Mouse (Mus musculus) heart, adult 11 months (tissue): ENCODE data around the gene Usp22.

Experiments used
- DNase-seq: peaks from one replicate; pipeline ENCODE4 v3.0.0; 2022

The Usp22 gene

GRCm38 (mm10) chr11:61174821-61175658 is at the start of gene Usp22:
Gene Usp22 (minus strand): TSS chr11:61175055.
- DNase-seq, result peak; percentile 100

- peak; percentile 93 for DNase-seq
Measured at GRCm38 (mm10) chr11:61224234-61224744, 49.4 kb upstream of the Usp22 start.

- DNase-seq, result peak; percentile 95
Measured at GRCm38 (mm10) chr11:61222971-61223745, 48.3 kb upstream of the Usp22 start.

GRCm38 (mm10) chr11:61222007-61222406 is 47.2 kb upstream of the Usp22 start:
- DNase-seq, result no peak

GRCm38 (mm10) chr11:61220156-61220881 is 45.5 kb upstream of the Usp22 start:
- DNase-seq, result peak; percentile 95

- no peak for DNase-seq
Measured at GRCm38 (mm10) chr11:61215936-61216335, 41.1 kb upstream of the Usp22 start.

- DNase-seq, result no peak
Measured at GRCm38 (mm10) chr11:61212102-61212501, 37.2 kb upstream of the Usp22 start.

GRCm38 (mm10) chr11:61208316-61208715 is 33.5 kb upstream of the Usp22 start:
- peak; percentile 96 for DNase-seq

- DNase-seq, result no peak
Measured at GRCm38 (mm10) chr11:61207487-61208246, 32.8 kb upstream of the Usp22 start, which contains the start of gene Aldh3a1. Gene Aldh3a1 (plus strand): TSS chr11:61207537.

- no peak for DNase-seq
Measured at GRCm38 (mm10) chr11:61206136-61206535, 31.3 kb upstream of the Usp22 start.

GRCm38 (mm10) chr11:61205167-61205950 is 30.5 kb upstream of the Usp22 start:
- DNase-seq, result peak; percentile 92

- DNase-seq, result peak; percentile 54
Measured at GRCm38 (mm10) chr11:61202810-61203209, 28.0 kb upstream of the Usp22 start.

- peak; percentile 86 for DNase-seq
Measured at GRCm38 (mm10) chr11:61202186-61202585, 27.3 kb upstream of the Usp22 start.

GRCm38 (mm10) chr11:61199620-61200362 is 24.9 kb upstream of the Usp22 start:
- peak; percentile 48 for DNase-seq

- DNase-seq, result peak; percentile 11
Measured at GRCm38 (mm10) chr11:61197935-61198334, 23.1 kb upstream of the Usp22 start.

- peak; percentile 22 for DNase-seq
Measured at GRCm38 (mm10) chr11:61196616-61197353, 21.9 kb upstream of the Usp22 start.

GRCm38 (mm10) chr11:61193392-61193791 is 18.5 kb upstream of the Usp22 start:
- peak; percentile 94 for DNase-seq

GRCm38 (mm10) chr11:61192779-61193178 is 17.9 kb upstream of the Usp22 start:
- peak; percentile 18 for DNase-seq

- DNase-seq, result peak; percentile 15
Measured at GRCm38 (mm10) chr11:61192123-61192522, 17.3 kb upstream of the Usp22 start.

- DNase-seq, result peak; percentile 68
Measured at GRCm38 (mm10) chr11:61190776-61191175, 15.9 kb upstream of the Usp22 start.
